Mouse (Mus musculus): ENCODE measurements around the gene Ms4a4a.
"Not testable (repeated sequence)": the region's sequence is repeated elsewhere in the genome, so short reads cannot be mapped to it uniquely, and the experiment has no call there.

The Ms4a4a gene

DNA sequence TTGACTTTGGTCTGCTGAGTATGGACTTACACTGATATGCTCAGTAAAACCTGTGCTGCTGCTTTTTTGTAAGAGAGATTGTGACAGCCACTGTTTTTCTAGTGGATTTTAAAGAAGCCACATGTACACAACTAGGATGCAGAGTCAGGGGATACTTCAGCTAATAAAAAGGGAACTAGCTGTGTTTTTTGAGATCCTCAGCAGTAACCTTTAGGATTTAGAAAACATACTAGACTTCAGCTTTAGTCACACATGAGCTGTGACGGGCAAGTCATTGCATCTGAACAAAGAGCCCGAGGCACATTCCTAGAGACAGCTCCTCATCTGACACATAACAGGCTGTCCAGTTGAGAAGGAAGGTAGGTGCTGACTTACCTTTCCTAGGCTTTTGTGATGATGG lies at the start of gene Ms4a4a:
TSS of gene Ms4a4a (plus strand) at position 251 of the 400 bp plus-strand sequence.
- no peak for DNase-seq

DNA sequence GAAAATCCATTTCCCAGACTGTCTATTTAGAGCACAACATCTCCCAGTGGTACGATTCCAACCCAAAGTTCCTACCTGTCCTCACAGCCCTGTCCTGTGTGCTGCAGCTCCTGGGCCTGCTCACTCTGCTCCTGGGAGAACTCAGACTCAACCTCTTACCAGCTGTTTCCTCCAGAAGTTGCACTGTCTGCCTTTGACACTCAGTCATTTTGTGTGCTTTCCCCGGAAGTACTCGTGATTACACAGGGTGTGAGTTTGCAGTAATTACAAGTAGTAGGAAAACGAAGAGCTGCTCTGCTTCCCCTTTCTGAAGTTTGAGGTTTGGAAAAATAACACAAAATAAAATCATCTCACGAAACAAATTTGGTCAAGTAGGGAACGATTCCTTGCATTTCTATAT lies 39.4 kb upstream of the Ms4a4a start, which contains the start of gene Ms4a7:
TSS of gene Ms4a7 (minus strand) at position 215 of the 400 bp plus-strand sequence.
- no peak for DNase-seq

DNA sequence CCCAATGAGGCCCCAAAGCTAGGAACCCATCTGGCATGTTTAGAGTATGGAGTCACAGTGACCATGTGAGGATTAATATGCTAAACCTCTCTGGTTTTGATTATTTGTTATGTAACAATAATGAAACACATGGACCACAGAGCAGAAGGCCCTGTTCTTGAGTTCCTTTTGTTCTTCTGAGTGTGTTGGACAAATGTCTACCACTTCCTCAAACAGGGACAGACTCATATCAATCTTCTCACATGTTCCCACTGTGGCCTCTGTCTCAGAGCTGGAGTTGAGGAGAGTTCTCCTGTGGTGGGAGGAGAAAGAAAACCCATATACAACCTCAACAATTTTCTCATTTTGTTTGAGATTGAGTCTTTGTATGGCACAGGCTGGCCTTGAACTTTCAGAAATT lies 32.2 kb upstream of the Ms4a4a start:
- no peak for DNase-seq

DNA sequence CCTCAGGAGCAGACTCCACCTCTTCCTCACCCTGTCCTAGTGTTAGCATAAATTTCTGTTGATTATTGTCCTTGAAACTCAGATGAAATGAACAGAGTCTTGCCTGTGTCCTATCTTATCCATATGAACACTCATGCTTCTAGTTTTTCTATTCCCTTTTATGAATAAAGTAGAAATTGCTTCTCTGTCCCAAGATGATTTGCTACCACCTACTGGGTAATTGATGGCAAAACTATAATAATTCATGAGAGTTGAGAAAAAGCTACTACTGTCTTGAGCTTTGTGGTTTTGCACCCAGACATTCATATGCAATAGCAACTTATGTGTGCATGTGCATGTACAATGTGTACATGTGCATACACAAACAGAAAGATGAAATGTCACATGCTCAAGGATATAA lies 31.3 kb upstream of the Ms4a4a start:
- DNase-seq, result no peak

DNA sequence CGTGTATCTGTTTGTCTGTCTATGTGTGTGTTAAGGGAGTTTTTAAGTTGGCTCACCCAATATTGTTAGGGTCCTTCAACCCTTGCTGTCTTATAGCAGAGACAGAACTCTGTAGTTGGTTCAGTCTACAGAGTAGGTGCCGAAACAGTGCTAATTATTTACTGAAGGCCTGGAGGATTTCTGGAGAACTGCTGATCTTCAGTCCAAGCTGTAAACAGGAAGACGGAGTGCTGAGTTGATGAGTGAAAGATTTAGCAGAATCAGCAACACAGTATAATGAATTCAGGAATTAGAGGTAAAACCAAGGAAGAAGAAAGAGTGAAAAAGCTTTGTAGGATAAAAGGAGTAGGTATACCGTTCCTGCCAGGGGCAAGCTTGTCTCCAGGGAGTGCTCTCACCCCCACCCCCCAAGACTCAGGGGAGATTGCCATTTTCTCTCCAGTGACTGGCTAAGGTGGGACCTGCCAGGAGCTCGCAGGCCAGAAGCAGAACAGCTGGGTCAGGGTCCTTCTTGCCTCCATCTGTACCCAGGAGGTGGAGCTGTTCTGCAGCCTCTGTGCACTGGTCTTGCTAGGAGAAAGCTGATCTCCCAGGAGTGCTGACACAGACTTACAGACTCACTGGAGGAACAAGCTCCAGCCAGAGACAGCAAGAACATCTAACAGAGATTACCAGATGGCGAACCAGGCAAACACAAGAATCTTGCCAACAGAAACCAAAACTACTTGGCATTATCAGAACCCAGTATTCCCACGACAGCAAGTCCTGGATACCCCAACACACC lies 25.4 kb upstream of the Ms4a4a start:
- DNase-seq, result peak; percentile 5 to 6

DNA sequence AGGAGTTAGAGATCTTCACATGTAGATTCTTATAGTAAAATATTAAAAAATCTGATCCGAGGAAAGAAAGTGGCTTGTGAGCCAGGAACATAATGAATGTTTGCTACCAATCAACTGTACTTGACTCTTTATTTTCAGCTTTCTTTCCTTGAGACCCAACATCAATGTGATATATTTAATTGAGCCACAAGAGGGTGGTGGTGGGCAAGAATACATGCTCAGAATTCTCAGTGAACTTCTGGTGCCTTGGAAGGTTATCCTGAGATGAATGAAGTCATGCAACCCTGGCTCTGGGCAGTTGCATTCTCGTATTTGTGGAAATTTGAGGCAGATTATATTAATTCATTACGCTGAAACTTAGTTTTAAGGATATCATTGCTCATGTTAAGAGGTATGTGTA lies 23.4 kb upstream of the Ms4a4a start:
- peak; percentile 5 to 25 for DNase-seq

DNA sequence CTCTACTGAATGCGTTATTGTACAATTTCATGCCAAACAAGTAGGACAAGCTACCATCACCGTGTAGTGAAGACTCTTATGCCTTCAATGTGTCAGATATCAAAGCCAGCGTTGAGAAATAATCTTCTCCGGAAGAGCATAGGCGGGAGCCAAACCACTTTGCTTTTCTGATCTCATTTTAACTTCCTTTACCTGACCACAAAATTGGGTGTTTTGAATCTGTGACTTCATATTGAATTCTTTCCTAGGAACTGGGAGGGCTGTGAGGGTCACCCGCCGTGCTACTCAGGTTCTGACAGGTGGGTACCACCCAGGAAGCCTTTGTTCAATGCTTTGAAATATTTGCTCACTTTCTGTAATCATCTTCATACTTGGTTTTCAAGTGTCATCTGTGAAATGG lies 19.6 kb upstream of the Ms4a4a start:
- DNase-seq, result no peak

DNA sequence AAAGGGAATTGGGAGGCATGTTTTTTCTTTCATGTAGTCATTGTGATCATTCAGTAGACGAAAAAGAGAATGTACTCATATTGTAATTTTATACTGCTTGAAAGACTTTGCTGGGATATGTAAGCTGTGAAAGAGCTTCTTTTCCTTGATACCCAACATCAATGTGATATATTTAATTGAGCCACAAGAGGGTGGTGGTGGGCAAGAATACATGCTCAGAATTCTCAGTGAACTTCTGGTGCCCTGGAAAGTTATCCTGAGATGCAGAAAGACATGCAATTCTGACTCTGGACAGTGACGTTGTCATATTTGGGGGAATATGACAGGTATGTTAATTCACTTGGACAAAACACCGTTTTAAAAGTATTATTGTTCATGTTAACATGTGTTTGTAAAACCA lies 15.2 kb upstream of the Ms4a4a start:
- DNase-seq, result peak in 1 of 2 experiments; percentile 12

DNA sequence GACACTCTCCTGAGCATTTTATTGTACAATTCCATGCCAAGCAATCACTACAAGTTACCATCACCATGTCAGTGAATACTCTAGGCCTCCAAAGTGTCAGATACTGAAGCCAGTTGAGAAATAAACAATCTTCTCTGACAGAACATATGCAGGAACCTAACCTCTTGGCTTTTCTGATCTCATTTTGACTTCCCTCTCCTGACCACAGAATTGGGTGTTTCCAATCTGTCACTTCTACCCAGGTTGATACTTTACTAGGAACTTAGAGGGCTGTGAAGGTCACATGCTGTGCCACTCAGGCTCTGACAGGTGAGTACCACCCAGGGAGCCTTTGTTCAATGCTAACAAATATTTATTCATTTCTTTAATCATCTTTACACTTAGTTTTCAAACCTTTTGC lies 13.3 kb upstream of the Ms4a4a start:
- no peak for DNase-seq

DNA sequence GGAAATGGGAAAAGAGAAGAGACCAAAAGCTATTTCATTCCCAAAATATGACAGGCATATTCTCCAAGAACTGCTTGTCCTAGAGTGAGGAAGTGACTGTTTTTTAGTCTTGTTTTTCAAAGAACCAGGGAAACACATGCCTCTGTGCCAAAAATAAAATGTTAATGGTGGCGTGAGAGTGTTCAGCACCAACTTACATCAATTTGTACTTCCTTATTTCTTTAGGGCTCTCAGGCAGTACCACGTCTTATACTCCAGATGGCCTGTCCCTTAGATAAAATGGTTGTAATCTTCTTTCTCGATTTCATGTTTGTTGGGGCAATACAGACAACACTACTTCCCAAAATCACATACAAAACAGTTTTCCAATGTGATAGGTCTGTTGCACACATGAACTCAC lies 7.0 kb upstream of the Ms4a4a start:
- DNase-seq, result no peak

DNA sequence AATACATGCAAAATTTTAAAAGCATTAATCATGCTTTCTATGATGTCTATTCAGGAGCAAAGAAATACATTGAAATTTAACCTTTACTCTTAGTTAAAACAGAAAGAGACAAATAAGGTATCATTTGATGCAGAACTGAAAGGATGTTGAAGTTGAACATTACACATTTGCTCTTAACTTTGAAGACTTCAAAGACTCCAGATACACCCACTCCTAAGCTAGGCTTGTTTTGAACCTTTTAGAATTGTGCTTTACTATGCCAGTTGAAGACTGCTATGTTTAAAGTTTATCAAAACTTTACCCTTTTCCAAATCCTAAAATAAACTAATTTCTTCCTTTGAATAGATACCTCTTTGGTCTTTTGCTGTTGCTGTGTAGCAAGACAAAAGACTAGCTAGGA lies 4.1 kb upstream of the Ms4a4a start:
- DNase-seq, result no peak

DNA sequence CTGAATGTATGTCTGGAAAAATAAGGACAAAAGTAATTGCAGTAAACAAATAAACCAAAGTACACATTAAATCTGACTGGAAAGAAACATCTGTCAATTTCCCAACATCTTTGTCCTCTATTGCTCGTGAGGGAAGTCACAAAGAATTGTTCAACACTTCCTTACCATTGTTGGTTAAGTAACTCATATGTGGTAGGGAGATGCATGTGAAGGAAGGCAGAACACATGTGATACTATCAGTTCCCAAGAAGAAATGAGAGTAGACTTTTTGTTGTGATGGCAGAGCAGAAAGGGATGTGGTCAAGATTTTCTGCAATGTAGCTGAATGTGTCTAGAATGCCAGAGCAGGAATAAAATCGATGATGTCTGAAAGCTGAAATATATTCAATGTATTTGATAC lies 1.1 kb downstream of the Ms4a4a start:
- no peak for DNase-seq

DNA sequence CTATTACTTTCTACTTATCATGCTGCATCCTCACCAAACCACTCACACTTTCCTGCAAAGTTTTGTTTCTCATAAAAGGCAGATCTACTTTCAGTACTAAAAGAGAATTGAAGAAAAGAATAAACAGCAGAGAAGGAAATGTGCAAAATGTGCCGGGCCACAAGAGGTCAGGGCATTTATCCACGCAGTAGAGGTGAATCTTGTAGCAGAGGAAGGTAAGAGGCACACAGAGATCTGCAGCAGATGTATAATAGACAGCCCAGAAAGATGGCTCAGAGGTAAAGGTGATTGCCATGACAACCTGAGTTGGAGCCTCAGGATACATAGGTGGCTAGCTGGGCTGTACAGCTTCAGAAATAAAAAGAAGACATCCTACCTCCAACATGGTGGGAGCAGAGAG lies 11.8 kb downstream of the Ms4a4a start:
- no peak for DNase-seq

DNA sequence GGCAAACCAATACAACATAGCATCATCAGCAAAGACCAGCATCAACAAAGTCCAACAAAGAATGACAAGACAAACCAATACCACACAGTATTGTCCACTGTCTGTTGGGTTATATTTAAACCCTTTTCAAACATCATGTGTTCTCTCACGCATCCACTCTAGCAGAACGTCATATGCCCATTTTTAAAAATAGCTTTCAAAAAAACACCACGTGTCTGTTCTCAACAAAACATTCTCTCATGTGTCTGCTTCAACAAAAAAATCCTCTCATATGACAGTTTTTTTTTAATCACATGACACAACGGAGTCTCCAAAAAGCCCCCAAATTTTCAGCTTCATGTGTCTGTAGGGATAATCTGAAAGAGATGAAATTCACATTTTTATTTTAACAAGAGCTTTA lies 12.4 kb downstream of the Ms4a4a start:
- no peak for DNase-seq

DNA sequence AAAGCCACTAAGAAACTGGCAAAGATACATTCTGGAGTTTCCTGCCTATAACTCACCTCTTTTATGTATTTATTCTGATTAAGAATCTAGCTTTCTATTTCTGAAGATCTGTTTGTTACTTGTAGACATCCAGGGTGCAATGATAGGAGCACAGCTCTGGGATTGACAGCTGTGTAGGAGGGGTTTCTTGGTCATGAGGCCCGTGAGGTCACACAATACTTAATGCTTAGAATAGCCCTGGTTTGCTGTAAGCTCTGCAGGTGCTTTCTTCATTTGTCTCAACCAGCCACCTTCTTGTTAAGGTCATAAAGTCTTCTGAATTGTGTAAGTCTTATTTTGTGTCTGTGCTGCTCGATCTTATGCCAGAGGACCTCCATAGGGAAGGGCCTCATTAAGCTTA lies 13.6 kb downstream of the Ms4a4a start:
- DNase-seq, result no peak

DNA sequence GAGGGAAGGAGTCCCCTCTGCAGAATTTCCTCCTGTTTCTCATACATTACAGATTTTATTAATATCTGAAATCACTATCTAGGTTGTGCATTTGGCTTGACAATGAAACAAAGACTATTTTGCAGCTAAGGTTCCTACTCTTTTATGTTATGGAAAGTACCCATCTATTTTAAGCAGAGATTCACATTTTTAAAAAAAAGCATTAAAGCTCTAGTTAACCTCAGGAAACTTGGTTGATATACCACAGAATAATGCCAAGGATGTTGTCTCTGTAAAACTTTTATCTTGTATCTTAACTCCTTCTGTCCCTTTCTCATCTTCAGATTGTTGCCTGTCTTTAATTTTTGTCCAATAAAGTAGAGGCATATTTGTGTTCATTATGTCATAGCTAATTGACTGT lies 20.4 kb downstream of the Ms4a4a start:
- no peak for DNase-seq

DNA sequence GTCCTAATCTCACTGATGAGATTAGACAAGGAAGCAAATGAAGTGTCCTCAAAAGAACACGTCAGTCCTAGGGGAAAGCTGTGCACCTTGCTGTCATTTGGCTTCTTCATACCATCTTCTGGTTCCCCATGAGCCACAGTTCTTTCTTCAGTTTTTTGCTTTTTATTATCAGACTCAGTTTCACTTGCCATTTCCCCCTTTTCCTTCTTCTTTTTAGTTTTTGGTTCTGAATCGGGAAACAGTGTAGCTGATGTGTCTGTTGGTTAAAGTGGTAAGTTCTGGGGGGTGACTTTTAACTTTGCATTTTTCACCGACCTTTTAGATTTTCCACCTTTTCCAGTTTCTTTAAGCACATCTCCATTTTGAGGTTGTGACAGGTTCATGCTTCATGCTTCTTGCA lies 29.2 kb downstream of the Ms4a4a start, which contains the start of gene Ms4a4c:
TSS of gene Ms4a4c (plus strand) at position 244 of the 400 bp plus-strand sequence.
- DNase-seq, result no peak

DNA sequence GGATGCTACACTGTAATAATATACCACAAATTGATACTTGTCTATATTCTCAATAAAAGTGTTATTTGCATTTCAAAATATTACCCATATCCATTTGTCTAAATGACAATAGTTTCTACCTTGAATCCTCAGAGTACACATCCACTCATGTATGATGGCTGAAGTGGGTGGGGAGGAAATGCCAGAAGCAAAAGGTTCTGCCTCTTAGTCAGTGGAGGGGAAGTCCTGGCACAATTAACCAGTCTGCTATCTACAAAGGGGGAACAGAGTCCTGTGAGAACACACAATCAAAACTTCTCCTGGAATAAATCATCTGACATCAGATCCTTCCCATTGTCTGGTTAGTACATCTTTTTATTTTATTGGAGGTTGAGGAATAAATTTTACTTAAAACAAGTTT lies 32.1 kb downstream of the Ms4a4a start:
- DNase-seq, result no peak

DNA sequence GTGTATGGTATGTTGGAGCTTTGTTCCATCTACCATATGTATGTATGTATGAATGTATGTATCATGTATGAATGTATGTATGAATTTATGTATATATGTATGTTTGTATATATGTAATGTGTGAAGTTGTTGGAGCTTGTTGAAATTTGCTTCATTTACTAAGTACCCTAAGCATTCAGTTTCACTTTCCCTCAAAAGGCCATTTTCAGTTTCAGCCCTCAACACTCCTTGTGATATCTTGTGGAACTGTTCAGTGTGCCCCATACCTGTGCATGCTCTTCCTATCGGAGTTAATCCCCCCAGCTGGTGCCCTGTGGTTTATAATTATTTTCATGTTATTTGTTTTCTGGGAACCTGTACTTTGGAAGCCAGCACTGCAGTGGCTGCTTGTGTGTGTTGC lies 33.3 kb downstream of the Ms4a4a start:
- no peak for DNase-seq

DNA sequence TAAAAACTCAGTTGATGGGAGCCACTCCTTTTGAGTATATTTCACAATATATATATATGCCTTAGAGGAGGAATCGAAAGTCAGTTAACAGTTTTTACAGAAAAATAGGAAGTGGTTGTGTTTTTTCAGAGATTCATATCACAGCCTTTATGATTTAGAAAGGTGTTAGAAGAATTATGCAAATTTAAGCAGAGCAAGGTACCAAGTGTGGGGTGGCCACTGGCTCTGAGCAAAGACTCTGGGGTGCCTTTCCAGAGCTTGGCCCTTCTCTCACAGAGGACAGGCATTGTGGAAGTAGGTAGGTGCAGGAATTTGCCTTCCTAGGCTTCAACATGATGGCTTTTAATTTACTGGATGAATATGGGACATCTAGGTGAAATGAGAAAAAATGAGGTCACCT lies 36.3 kb downstream of the Ms4a4a start:
- no peak for DNase-seq

DNA sequence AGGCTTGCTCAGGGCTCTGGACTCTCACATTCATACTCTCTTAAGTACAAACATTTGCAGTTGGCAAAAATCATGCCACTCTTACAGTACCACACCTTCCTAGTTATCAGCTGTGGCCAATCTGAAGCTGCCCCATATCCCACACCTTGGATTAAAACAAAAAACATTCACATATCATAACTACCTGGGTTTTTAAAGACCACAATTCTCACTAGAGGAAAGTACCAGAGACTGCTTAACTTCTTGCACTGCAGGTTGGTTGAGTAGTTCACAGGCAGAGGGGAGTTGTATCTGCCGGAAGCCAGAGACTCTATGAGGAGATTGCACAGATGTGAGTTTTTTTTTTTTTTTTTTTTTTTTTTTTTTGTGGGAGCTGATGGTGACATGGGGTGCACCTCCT lies 38.8 kb downstream of the Ms4a4a start:
- DNase-seq, result no peak

DNA sequence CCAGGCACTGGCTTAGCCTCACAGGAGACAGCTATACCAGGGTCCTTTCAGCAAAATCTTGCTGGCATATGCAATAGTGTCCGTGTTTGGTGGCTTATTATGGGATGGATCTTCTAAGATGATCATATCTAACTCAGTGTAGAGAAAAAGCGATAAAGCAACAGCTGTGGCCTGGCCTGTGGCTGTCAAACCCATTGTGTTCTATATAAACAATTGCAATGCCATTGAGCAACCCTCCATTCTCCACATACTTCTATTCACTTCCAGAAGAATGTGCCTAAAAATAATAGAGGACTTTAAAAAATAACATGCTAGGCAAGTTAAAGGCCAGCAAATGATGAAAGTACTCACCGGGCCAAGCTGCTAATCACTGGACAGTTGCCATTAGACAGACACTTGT lies 40.3 kb downstream of the Ms4a4a start:
- DNase-seq, result no peak

DNA sequence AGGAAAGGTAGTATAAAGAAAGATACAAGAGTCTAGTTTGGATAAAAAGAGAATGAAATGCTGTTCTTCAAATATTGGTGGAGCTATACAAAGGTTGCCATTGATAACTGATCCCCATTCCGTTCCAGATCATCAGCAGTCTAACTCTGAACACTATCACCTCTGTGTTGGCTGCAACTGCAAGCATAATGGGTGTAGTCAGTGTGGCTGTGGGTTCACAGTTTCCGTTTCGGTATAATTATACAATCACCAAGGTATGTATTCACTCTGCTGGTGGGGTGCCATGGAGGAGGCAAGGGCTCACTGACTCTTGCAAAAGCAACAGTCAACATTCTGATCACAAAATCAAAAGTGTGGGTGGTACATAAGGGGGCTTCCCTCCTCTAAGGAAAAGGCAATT lies 43.5 kb downstream of the Ms4a4a start:
- not testable (repeated sequence) for DNase-seq

DNA sequence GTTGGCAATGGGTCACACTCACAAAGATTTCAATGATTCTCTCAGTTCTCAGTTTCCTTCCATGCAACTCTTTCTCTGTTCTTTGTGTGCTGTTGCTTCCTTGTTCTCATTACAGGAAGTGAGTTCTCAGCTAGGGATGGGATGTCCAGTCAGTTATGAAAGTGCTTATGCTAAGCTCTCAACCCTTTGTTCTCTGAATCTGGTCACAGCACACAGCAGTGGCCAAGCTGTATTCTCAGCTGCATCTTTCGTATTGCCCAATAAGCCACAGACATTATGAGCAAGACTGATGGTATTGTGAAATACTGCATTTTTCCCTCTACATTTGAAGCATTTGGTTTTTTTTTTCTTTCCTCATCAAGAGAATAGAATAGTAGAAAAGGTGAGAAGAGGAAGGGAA lies 55.9 kb downstream of the Ms4a4a start:
- DNase-seq, result not testable (repeated sequence)
